Mouse (Mus musculus) heart, embryonic 11.5 days (tissue): ENCODE measurements at regions not wholly inside any gene's neighbourhood (a gene's known extent, or its start where the extent isn't known, plus 50 kb on each side); places are given as distances from the start of the nearest gene placed in this dataset.

ENCODE experiments used
- ATAC-seq: fragments of 200-750 bp; cut with Nextera tagmentation; replicated peaks from 2 replicates; pipeline ENCODE4 v1.8.0; 2017; ENCODE audit warnings: moderate library complexity; ENCODE audit not compliant: insufficient number of reproducible peaks, low FRiP score, low TSS enrichment
- H3K27ac ChIP-seq: fragments of 300-500 bp; sonication (generic); 2 replicates; pipeline ENCODE4 v1.5.1; 2014; ENCODE audit warnings: mild to moderate bottlenecking, low read depth, low read length
- H3K27me3 ChIP-seq: fragments of 300-500 bp; sonication (generic); 2 replicates; pipeline ENCODE4 v1.6.1; 2014; ENCODE audit warnings: mild to moderate bottlenecking, low read length, mixed read lengths; ENCODE audit not compliant: control insufficient read depth, insufficient read depth
- H3K36me3 ChIP-seq: fragments of 300-500 bp; sonication (generic); 2 replicates; pipeline ENCODE4 v1.6.1; 2014; ENCODE audit warnings: mild to moderate bottlenecking, low read length, moderate library complexity, mixed read lengths; ENCODE audit not compliant: control insufficient read depth, insufficient read depth
- H3K4me1 ChIP-seq: fragments of 300-500 bp; sonication (generic); 2 replicates; pipeline ENCODE4 v1.6.1; 2014; ENCODE audit warnings: low read length; ENCODE audit not compliant: control insufficient read depth, insufficient read depth
- H3K4me2 ChIP-seq: fragments of 300-500 bp; sonication (generic); 2 replicates; pipeline ENCODE4 v1.6.1; 2014; ENCODE audit warnings: mild to moderate bottlenecking, moderate library complexity
- H3K4me3 ChIP-seq: fragments of 300-500 bp; sonication (generic); 2 replicates; pipeline ENCODE4 v1.5.1; 2014; ENCODE audit warnings: low read depth, low read length
- H3K9ac ChIP-seq: fragments of 300-500 bp; sonication (generic); 2 replicates; pipeline ENCODE4 v1.6.1; 2014; ENCODE audit warnings: mild to moderate bottlenecking, low read depth, low read length, moderate library complexity
- H3K9me3 ChIP-seq: fragments of 300-500 bp; sonication (generic); replicated peaks from 2 replicates; pipeline ENCODE4 v1.6.1; 2016; ENCODE audit warnings: low read length; ENCODE audit not compliant: control insufficient read depth
- WGBS: fragments of 180-500 bp; shearing (Covaris S2); extraction: QIAGEN DNeasy Blood & Tissue Kit; methylation state at CpG from one replicate; pipeline ENCODE4 v1.1.7; 2014; ENCODE audit not compliant: insufficient replicate concordance; 5-methylcytosine and 5-hydroxymethylcytosine counted together

DNA sequence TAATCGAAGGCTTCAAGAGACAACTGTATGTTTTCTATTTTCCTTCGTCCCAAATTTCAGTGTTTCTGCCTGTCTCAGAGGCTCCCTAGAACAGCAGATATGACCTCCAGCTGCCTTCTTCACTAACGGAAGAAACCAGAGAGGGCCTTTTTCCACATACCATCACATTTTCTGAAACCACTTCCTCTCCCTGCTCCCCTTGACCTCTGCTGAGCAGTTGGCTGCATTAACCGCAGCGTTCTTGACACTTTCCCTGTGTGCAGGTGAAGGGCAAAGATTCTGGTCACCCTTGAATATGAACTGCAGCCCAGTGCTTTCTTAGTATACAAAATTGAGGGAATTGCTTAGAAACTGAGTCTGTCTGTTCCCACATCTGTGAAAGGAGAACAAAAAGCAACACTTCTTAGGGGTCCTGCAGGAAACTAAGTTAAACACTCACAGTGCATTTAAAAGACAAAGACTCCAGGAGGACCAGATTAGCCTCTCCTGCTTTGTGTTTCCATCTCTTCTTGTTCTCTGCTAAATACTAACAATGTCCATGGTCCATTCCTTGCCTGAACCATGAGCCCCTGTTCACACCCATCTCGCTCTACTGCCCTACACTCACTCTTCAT is 98.4 kb downstream of the Akap11 start:
- 54% methylated on average over 6 of the region's 6 CpGs for WGBS

GRCm38 (mm10) chr14:78436586-78436985 is 100.0 kb downstream of the Akap11 start:
- Histone ChIP-seq H3K27ac (no peak overlapping the region), H3K4me3 (no peak overlapping the region), H3K36me3 (no peaks in the 10 kb centered on the region), H3K27me3 (no peaks in the 10 kb centered on the region), H3K9ac (no peak overlapping the region), H3K9me3 (no peaks in the 10 kb centered on the region), H3K4me2 (no peak overlapping the region), H3K4me1 (no peaks in the 10 kb centered on the region)
- 61% methylated on average over 4 of the region's 4 CpGs for WGBS
- ATAC-seq = no peak

More for the DNA sequence above, 98.4 kb downstream of the Akap11 start:
- no peaks in the 10 kb centered on the region for H3K27me3 ChIP-seq
- H3K36me3 ChIP-seq = no peaks in the 10 kb centered on the region
- no peak overlapping the region for H3K27ac ChIP-seq
- H3K9ac ChIP-seq = no peak overlapping the region
- no peak overlapping the region for H3K4me2 ChIP-seq
- no peak for ATAC-seq
- no peaks in the 10 kb centered on the region for H3K9me3 ChIP-seq
- H3K4me3 ChIP-seq = no peak overlapping the region
- no peaks in the 10 kb centered on the region for H3K4me1 ChIP-seq

DNA sequence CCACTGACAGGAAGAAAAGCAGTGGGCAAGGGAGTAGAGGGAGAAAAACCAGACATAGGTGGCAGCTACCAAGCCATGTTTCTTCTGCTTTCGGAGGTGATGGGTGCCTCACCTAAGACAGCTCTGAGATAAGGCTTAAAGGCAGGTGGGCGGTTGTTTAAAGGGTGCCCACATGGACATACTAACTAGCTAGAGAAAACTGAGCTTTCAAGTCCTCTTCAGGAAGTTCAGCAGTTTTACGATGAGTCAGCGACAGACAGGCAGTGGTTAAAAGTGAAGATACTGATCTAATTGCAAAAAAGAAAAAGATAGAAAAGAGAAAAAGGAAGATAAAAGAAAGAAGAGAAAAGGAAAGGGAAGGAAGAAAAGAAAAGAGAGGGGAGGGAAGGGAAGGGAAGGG is 100.6 kb downstream of the Akap11 start:
- Histone ChIP-seq H3K4me3 (no peak overlapping the region), H3K27me3 (no peaks in the 10 kb centered on the region), H3K4me1 (no peaks in the 10 kb centered on the region), H3K9ac (no peak overlapping the region), H3K27ac (no peak overlapping the region), H3K4me2 (no peak overlapping the region), H3K36me3 (no peaks in the 10 kb centered on the region), H3K9me3 (no peaks in the 10 kb centered on the region)
- no peak for ATAC-seq
- WGBS = 78% methylated on average over 4 of the region's 4 CpGs

DNA sequence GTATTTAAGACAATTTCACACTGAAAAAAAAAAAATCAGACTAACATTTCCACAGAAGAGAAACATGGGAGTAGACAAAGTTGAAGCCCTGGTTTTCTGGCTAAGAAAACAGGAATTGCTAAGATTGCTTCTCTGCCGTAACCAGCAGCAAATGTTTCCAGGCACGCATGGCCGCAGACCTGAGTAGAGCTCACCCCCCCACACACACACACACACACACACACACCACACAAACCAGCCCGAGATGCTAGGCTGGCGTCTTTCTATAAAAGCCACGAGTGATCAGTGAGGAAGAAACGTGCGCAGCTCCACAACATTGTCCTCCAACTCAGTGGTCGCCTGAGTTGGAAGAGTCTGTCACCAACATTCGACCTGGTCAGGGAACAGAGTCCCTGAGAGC is 101.0 kb downstream of the Akap11 start:
- no peaks in the 10 kb centered on the region for H3K4me1 ChIP-seq
- no peaks in the 10 kb centered on the region for H3K36me3 ChIP-seq
- H3K4me2 ChIP-seq = no peak overlapping the region
- H3K27ac ChIP-seq = no peak overlapping the region
- no peak for ATAC-seq
- no peak overlapping the region for H3K9ac ChIP-seq
- no peak overlapping the region for H3K4me3 ChIP-seq
- no peaks in the 10 kb centered on the region for H3K9me3 ChIP-seq
- no peaks in the 10 kb centered on the region for H3K27me3 ChIP-seq
- WGBS = 80% methylated on average over 10 of the region's 10 CpGs

- no peak overlapping the region for H3K9ac ChIP-seq
- no peaks in the 10 kb centered on the region for H3K9me3 ChIP-seq
- WGBS = 78% methylated on average over 9 of the region's 9 CpGs
- H3K27ac ChIP-seq = no peak overlapping the region
- H3K4me2 ChIP-seq = no peak overlapping the region
- no peak for ATAC-seq
- H3K36me3 ChIP-seq = no peaks in the 10 kb centered on the region
- H3K4me1 ChIP-seq = no peaks in the 10 kb centered on the region
- no peaks in the 10 kb centered on the region for H3K27me3 ChIP-seq
- no peak overlapping the region for H3K4me3 ChIP-seq
Observed at GRCm38 (mm10) chr14:78434753-78435152, 101.9 kb downstream of the Akap11 start.

GRCm38 (mm10) chr14:78434126-78434525 is 102.5 kb downstream of the Akap11 start:
- Histone ChIP-seq H3K4me3 (no peak overlapping the region), H3K27ac (no peak overlapping the region), H3K4me2 (no peak overlapping the region), H3K36me3 (no peaks in the 10 kb centered on the region), H3K4me1 (no peaks in the 10 kb centered on the region), H3K9ac (no peak overlapping the region), H3K27me3 (no peaks in the 10 kb centered on the region), H3K9me3 (no peaks in the 10 kb centered on the region)
- ATAC-seq = no peak
- WGBS = 84% methylated on average over 4 of the region's 4 CpGs

DNA sequence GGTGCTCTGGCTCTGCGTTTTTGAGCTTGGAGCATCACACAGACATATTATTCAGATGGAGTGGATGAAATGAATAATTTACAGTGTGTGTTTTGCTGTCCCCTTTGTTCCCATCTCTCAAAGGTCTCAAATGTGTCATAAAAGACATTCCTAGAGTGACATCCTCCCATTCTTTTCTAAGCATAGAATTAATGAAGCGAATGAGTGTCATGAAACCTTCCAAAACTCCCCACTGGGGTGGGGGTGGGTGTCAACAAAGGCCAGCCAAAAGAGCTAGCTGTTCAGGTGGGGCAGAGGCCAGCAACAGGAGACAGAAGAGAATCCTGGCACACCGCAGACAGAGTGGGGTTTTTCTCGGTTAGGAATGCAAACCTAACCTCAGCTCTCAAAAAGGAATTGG is 104.1 kb downstream of the Akap11 start:
- Histone ChIP-seq H3K27ac (no peak overlapping the region), H3K4me2 (no peak overlapping the region), H3K36me3 (no peaks in the 10 kb centered on the region), H3K9ac (no peak overlapping the region), H3K27me3 (no peaks in the 10 kb centered on the region), H3K9me3 (no peaks in the 10 kb centered on the region), H3K4me3 (no peak overlapping the region), H3K4me1 (no peaks in the 10 kb centered on the region)
- WGBS = 64% methylated on average over 4 of the region's 4 CpGs
- no peak for ATAC-seq

DNA sequence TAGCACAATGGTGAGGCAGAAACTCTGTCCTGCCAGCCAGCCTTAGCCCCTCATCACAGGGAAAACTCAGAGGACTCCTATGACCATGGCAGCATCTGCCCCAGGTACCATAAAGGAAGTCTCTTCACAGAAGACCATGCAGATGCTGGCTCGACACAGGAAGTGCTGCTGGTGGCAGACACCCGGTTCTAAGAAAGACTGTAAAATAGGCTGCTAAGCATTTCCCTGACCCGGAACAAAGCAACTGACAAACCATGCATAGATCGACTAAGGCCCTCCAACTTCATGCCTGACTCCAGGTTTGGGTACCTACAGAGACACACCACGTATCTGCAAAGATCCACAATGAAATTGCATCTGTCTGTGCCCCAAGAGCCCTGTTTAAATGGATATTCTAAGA is 104.7 kb downstream of the Akap11 start:
- WGBS = 73% methylated on average over 5 of the region's 5 CpGs
- ATAC-seq = no peak
- no peak overlapping the region for H3K4me2 ChIP-seq

GRCm38 (mm10) chr14:78431406-78431805 is 105.2 kb downstream of the Akap11 start:
- Histone ChIP-seq H3K4me1 (no peaks in the 10 kb centered on the region), H3K9me3 (no peaks in the 10 kb centered on the region), H3K4me2 (no peak overlapping the region), H3K4me3 (no peak overlapping the region), H3K9ac (no peak overlapping the region), H3K36me3 (no peaks in the 10 kb centered on the region), H3K27ac (no peak overlapping the region), H3K27me3 (no peaks in the 10 kb centered on the region)
- WGBS = 90% methylated on average over 3 of the region's 3 CpGs
- ATAC-seq = no peak

More for the DNA sequence above, 104.7 kb downstream of the Akap11 start:
- Histone ChIP-seq H3K9me3 (no peaks in the 10 kb centered on the region), H3K27me3 (no peaks in the 10 kb centered on the region), H3K4me3 (no peak overlapping the region), H3K4me1 (no peaks in the 10 kb centered on the region), H3K36me3 (no peaks in the 10 kb centered on the region), H3K9ac (no peak overlapping the region), H3K27ac (no peak overlapping the region)
